Mouse (Mus musculus): ENCODE data around the gene Robo1. TPM values are rescaled to one million over a fixed set of nuclear protein-coding genes. Genes with fewer than 3 reads are reported as not detected.

Robo1 gene
- polyA plus RNA-seq, 1 experiment from 2014 or later: 30.6 TPM

GRCm38 (mm10) chr16:72930871-72931270 lies 622.8 kb downstream of the Robo1 start:
- Histone ChIP-seq H3K9me3 (no peaks in the 10 kb centered on the region), H3K4me1 (no peaks in the 10 kb centered on the region), H3K27me3 (ENCODE audit: insufficient read depth, poor library complexity, severe bottlenecking) (no peaks in the 10 kb centered on the region), H3K36me3 (no peaks in the 10 kb centered on the region), H3K4me3 (no peak overlapping the region), H3K27ac (no peak overlapping the region)
- DNase-seq (ENCODE audit: low spot score): no peak
- 86% methylated on average over 4 of the region's 4 CpGs for WGBS

- H3K36me3 ChIP-seq: no peaks in the 10 kb centered on the region
- DNase-seq (ENCODE audit: low spot score): no peak
- H3K4me3 ChIP-seq: no peak overlapping the region
- no peaks in the 10 kb centered on the region for H3K27me3 ChIP-seq (ENCODE audit: insufficient read depth, poor library complexity, severe bottlenecking)
- H3K9me3 ChIP-seq: no peaks in the 10 kb centered on the region
- H3K27ac ChIP-seq: no peak overlapping the region
- H3K4me1 ChIP-seq: no peaks in the 10 kb centered on the region
These were observed 626.8 kb downstream of the Robo1 start for GRCm38 (mm10) chr16:72934908-72935307.

GRCm38 (mm10) chr16:72937183-72937582 lies 629.1 kb downstream of the Robo1 start:
- H3K27ac ChIP-seq: no peak overlapping the region
- H3K36me3 ChIP-seq: no peaks in the 10 kb centered on the region
- DNase-seq (ENCODE audit: low spot score): no peak
- H3K9me3 ChIP-seq: no peaks in the 10 kb centered on the region
- WGBS: 67% methylated on average over 3 of the region's 3 CpGs
- no peak overlapping the region for H3K4me3 ChIP-seq
- no peaks in the 10 kb centered on the region for H3K4me1 ChIP-seq
- no peaks in the 10 kb centered on the region for H3K27me3 ChIP-seq (ENCODE audit: insufficient read depth, poor library complexity, severe bottlenecking)

- Histone ChIP-seq H3K27ac (no peak overlapping the region), H3K4me1 (no peaks in the 10 kb centered on the region), H3K4me3 (no peak overlapping the region), H3K27me3 (ENCODE audit: insufficient read depth, poor library complexity, severe bottlenecking) (no peaks in the 10 kb centered on the region), H3K36me3 (no peaks in the 10 kb centered on the region), H3K9me3 (no peaks in the 10 kb centered on the region)
- 86% methylated on average over 3 of the region's 3 CpGs for WGBS
- DNase-seq (ENCODE audit: low spot score): no peak
These were observed 631.8 kb downstream of the Robo1 start for GRCm38 (mm10) chr16:72939862-72940261.

- Histone ChIP-seq H3K27ac (no peak overlapping the region), H3K4me1 (no peaks in the 10 kb centered on the region), H3K9me3 (no peaks in the 10 kb centered on the region), H3K4me3 (no peak overlapping the region), H3K36me3 (no peaks in the 10 kb centered on the region), H3K27me3 (ENCODE audit: insufficient read depth, poor library complexity, severe bottlenecking) (no peaks in the 10 kb centered on the region)
- DNase-seq (ENCODE audit: low spot score): no peak
- WGBS: 93% methylated on average over 8 of the region's 8 CpGs
These were observed 632.7 kb downstream of the Robo1 start for GRCm38 (mm10) chr16:72940786-72941185.

- Histone ChIP-seq H3K4me1 (no peaks in the 10 kb centered on the region), H3K27ac (no peak overlapping the region), H3K36me3 (no peaks in the 10 kb centered on the region), H3K4me3 (no peak overlapping the region), H3K27me3 (ENCODE audit: insufficient read depth, poor library complexity, severe bottlenecking) (no peaks in the 10 kb centered on the region), H3K9me3 (no peaks in the 10 kb centered on the region)
- no peak for DNase-seq (ENCODE audit: low spot score)
- WGBS: 84% methylated on average over 4 of the region's 4 CpGs
These were observed 636.3 kb downstream of the Robo1 start for GRCm38 (mm10) chr16:72944403-72944802.

GRCm38 (mm10) chr16:72951969-72952368 lies 643.9 kb downstream of the Robo1 start:
- WGBS: 91% methylated on average over 6 of the region's 6 CpGs
- no peaks in the 10 kb centered on the region for H3K9me3 ChIP-seq
- H3K27me3 ChIP-seq (ENCODE audit: insufficient read depth, poor library complexity, severe bottlenecking): no peaks in the 10 kb centered on the region
- H3K36me3 ChIP-seq: no peaks in the 10 kb centered on the region
- H3K4me1 ChIP-seq: no peaks in the 10 kb centered on the region
- H3K4me3 ChIP-seq: no peak overlapping the region
- H3K27ac ChIP-seq: no peak overlapping the region
- no peak for DNase-seq (ENCODE audit: low spot score)

- Histone ChIP-seq H3K9me3 (no peaks in the 10 kb centered on the region), H3K4me1 (no peaks in the 10 kb centered on the region), H3K27ac (no peak overlapping the region), H3K36me3 (peaks cover 8% of the 10 kb centered on the region; the same call in 1 of the 2 replicates), H3K27me3 (ENCODE audit: insufficient read depth, poor library complexity, severe bottlenecking) (no peaks in the 10 kb centered on the region), H3K4me3 (no peak overlapping the region)
- no peak for DNase-seq (ENCODE audit: low spot score)
- WGBS: 88% methylated on average over 11 of the region's 11 CpGs
These were observed 651.1 kb downstream of the Robo1 start for GRCm38 (mm10) chr16:72959018-72959702.

- no peaks in the 10 kb centered on the region for H3K9me3 ChIP-seq
- H3K36me3 ChIP-seq: peaks cover 8% of the 10 kb centered on the region; the same call in 1 of the 2 replicates
- WGBS: 91% methylated on average over 6 of the region's 6 CpGs
- no peak for DNase-seq (ENCODE audit: low spot score)
- no peaks in the 10 kb centered on the region for H3K27me3 ChIP-seq (ENCODE audit: insufficient read depth, poor library complexity, severe bottlenecking)
- no peak overlapping the region for H3K4me3 ChIP-seq
- no peaks in the 10 kb centered on the region for H3K4me1 ChIP-seq
- H3K27ac ChIP-seq: no peak overlapping the region
These were observed 651.7 kb downstream of the Robo1 start for GRCm38 (mm10) chr16:72959823-72960222.

- Histone ChIP-seq H3K9me3 (no peaks in the 10 kb centered on the region), H3K4me3 (no peak overlapping the region), H3K27ac (no peak overlapping the region), H3K36me3 (peaks cover 8% of the 10 kb centered on the region; the same call in 1 of the 2 replicates), H3K4me1 (no peaks in the 10 kb centered on the region), H3K27me3 (ENCODE audit: insufficient read depth, poor library complexity, severe bottlenecking) (no peaks in the 10 kb centered on the region)
- DNase-seq (ENCODE audit: low spot score): no peak
- WGBS: 91% methylated on average over 3 of the region's 3 CpGs
These were observed 655.7 kb downstream of the Robo1 start for GRCm38 (mm10) chr16:72963782-72964181.

GRCm38 (mm10) chr16:72967509-72967908 lies 659.4 kb downstream of the Robo1 start:
- no peak for DNase-seq (ENCODE audit: low spot score)
- H3K9me3 ChIP-seq: no peaks in the 10 kb centered on the region
- H3K27me3 ChIP-seq (ENCODE audit: insufficient read depth, poor library complexity, severe bottlenecking): no peaks in the 10 kb centered on the region
- no peak overlapping the region for H3K4me3 ChIP-seq
- H3K36me3 ChIP-seq: peaks cover 13% of the 10 kb centered on the region; the same call in 1 of the 2 replicates
- 90% methylated on average over 7 of the region's 7 CpGs for WGBS
- no peak overlapping the region for H3K27ac ChIP-seq
- H3K4me1 ChIP-seq: no peaks in the 10 kb centered on the region

GRCm38 (mm10) chr16:72969990-72970389 lies 661.9 kb downstream of the Robo1 start:
- H3K4me1 ChIP-seq: no peaks in the 10 kb centered on the region
- H3K27me3 ChIP-seq (ENCODE audit: insufficient read depth, poor library complexity, severe bottlenecking): no peaks in the 10 kb centered on the region
- no peaks in the 10 kb centered on the region for H3K9me3 ChIP-seq
- no peak overlapping the region for H3K4me3 ChIP-seq
- 84% methylated on average over 7 of the region's 7 CpGs for WGBS
- no peak overlapping the region for H3K27ac ChIP-seq
- DNase-seq (ENCODE audit: low spot score): no peak
- peaks cover 4% of the 10 kb centered on the region; the same call in 1 of the 2 replicates for H3K36me3 ChIP-seq

- Histone ChIP-seq H3K4me3 (no peak overlapping the region), H3K9me3 (no peaks in the 10 kb centered on the region), H3K27me3 (ENCODE audit: insufficient read depth, poor library complexity, severe bottlenecking) (no peaks in the 10 kb centered on the region), H3K27ac (no peak overlapping the region), H3K36me3 (peaks cover 4% of the 10 kb centered on the region; the same call in 1 of the 2 replicates), H3K4me1 (peaks cover 6% of the 10 kb centered on the region; the same call in 1 of the 2 replicates)
- 78% methylated on average over 6 of the region's 6 CpGs for WGBS
- DNase-seq (ENCODE audit: low spot score): no peak
These were observed 665.6 kb downstream of the Robo1 start for GRCm38 (mm10) chr16:72973685-72974084.

GRCm38 (mm10) chr16:72974681-72975080 lies 666.6 kb downstream of the Robo1 start:
- no peaks in the 10 kb centered on the region for H3K9me3 ChIP-seq
- no peak overlapping the region for H3K4me3 ChIP-seq
- H3K4me1 ChIP-seq: peaks cover 6% of the 10 kb centered on the region; the same call in 1 of the 2 replicates
- H3K36me3 ChIP-seq: peaks cover 4% of the 10 kb centered on the region; the same call in 1 of the 2 replicates
- no peak for DNase-seq (ENCODE audit: low spot score)
- H3K27me3 ChIP-seq (ENCODE audit: insufficient read depth, poor library complexity, severe bottlenecking): no peaks in the 10 kb centered on the region
- H3K27ac ChIP-seq: no peak overlapping the region
- WGBS: 92% methylated on average over 4 of the region's 4 CpGs

All from heart, embryonic 10.5 days (tissue).